Mouse (Mus musculus): ENCODE measurements around the gene Lrriq4.

DNA sequence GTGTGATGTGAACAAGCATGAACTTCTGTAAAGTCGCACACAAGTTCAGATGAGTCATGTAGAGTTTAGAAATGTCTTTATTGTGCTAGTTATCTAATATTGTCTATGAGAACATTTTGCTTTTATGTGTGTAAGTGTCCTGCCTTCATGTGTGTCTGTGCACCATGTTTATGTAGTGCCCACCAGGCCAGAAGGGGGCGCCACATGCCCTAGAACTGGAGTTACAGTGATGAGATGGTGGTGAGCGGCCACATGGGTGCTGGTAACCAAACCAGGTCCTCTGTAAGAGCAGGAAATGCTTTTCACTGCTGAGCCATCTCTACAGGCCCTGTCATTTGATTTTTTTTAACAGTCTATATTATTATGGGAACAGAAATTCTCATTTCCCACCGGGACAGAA is 8.7 kb upstream of the Lrriq4 start:
- no peak for TF ChIP-seq CTCF (IDR thresholded peaks at IDR 0.05)
- no peak for TF ChIP-seq EP300 (IDR thresholded peaks at IDR 0.05; ENCODE audit: insufficient read depth, low read depth, low read length)
- TF ChIP-seq POLR2A (IDR thresholded peaks at IDR 0.05; ENCODE audit: insufficient read depth, low read depth, low read length) = no peak
